Mouse (Mus musculus) erythroblast, embryonic 14.5 days (primary cell): ENCODE measurements around the gene Cdkal1.

Experiments used
- GATA1 ChIP-seq: IDR thresholded peaks from 2 replicates; pipeline ENCODE4 v1.6.1; 2012; ENCODE audit warnings: low read length, inconsistent platforms, mixed read lengths
- TAL1 ChIP-seq: IDR thresholded peaks from 3 replicates; pipeline ENCODE4 v1.6.1; 2012; ENCODE audit warnings: low read length, inconsistent platforms, mixed read lengths

DNA sequence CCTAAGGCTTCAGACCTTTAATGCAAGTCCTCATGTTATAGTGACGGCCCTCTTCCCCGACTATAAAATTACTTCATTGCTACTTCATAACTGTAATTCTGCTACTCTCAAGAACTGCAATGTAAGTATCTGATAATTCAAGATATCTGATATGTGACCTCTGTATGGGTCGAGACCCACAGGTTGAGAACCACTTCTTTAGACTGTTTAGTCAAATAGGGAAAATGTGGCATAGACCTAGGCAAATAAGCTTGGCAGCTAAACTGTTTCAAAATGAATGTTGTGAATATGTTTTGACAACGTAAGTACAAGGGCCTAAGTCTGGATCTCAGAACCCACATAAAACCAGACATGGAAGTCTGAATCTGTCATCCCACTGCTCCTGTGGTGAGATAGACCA is 266.8 kb downstream of the Cdkal1 start:
- TF ChIP-seq TAL1, result no peak
- no peak for TF ChIP-seq GATA1
